Mouse (Mus musculus) heart, adult 18-20 months (tissue): ENCODE data around the gene Cox16. TPM values are rescaled to one million over a fixed set of nuclear protein-coding genes. Genes with fewer than 3 reads are reported as not detected.
"Not testable (repeated sequence)": the region's sequence is repeated elsewhere in the genome, so short reads cannot be mapped to it uniquely, and the experiment has no call there.

Experiments used
- DNase-seq, 2 experiments: peaks; one replicate each; pipeline ENCODE4 v3.0.0; 2021 to 2022; ENCODE audit warnings: mixed read lengths in 1 of 2
- long read RNA-seq, 2 experiments: library from polyadenylated mRNA; stranded (forward); transcript quantifications; one replicate each; pipeline ENCODE4 v2.0.0; 2021
- total RNA-seq, 2 experiments: library from RNA; stranded (reverse); gene quantifications; 2 replicates each; pipeline ENCODE4 v1.2.3; 2021

The Cox16 gene
- total RNA-seq: 10 to 100 TPM; 66.9 to 72.3 TPM
- long read RNA-seq, experiment 1, transcript Cox16-206 (4 exons, 431 nt): minor isoform, 12 of 58 reads
- long read RNA-seq, experiment 1, transcript Cox16-201 (4 exons, 2,007 nt): minor isoform, 20 of 58 reads
- long read RNA-seq, experiment 1, transcript Cox16-202 (4 exons, 668 nt): major isoform, 21 of 58 reads
- long read RNA-seq, experiment 1, partial matches to known transcripts: 0 of 58 reads
- long read RNA-seq, experiment 1, other reads (novel, unspliced or antisense): 0 of 58 reads
- long read RNA-seq, experiment 2, transcript Cox16-206 (4 exons, 431 nt): minor isoform, 7 of 42 reads
- long read RNA-seq, experiment 2, transcript Cox16-201 (4 exons, 2,007 nt): minor isoform, 6 of 42 reads
- long read RNA-seq, experiment 2, transcript Cox16-202 (4 exons, 668 nt): major isoform, 25 of 42 reads
- long read RNA-seq, experiment 2, partial matches to known transcripts: 0 of 42 reads
- long read RNA-seq, experiment 2, other reads (novel, unspliced or antisense): 2 of 42 reads

- peak; percentile 93 to 94 for DNase-seq
Observed at GRCm38 (mm10) chr12:81484727-81485191, at the start of gene Cox16. Cox16 (minus strand) TSS chr12:81485127.

GRCm38 (mm10) chr12:81533029-81533419 lies 48.1 kb upstream of the Cox16 start:
- DNase-seq: no peak

DNA sequence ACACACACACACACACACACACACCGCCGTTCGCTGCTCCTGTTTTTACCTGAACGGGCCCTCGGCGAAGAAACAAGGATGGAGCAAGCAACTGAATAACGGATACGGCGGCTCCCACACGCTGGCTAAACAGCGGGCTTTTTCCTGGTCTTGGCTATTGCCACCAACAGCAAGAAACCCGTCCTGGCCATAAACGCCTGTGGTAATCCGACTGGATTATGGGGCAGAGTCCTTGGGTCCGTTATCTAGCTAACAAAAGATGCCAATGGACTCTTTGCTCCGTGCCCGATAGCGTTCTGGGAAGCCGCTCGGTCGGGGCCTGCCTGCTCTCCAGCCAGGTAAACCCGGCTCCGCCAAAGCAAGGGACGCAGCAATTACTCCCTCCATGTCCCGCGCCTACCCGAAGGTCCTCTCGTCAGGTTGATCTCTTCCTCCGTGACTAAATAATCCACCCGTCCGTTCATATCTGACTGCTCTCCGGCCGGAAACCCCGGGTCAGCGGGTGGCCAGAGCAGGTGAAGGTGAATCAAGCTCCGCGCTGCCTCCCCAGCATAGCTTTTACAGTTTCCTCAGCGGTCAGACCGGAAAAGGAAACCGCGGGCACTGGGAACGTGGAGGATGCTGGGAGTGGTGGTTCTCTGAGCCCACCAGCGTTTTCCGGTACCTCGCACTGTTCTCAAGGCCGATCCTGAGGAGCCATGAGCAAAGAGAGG lies 47.5 kb upstream of the Cox16 start, which contains the start of the genes Gm20498 and Synj2bp:
TSS of gene Gm20498 (minus strand) at position 590 of the 713 bp plus-strand sequence.
TSS of gene Synj2bp (minus strand) at position 596 of the 713 bp plus-strand sequence.
- peak; percentile 88 to 89 for DNase-seq

DNA sequence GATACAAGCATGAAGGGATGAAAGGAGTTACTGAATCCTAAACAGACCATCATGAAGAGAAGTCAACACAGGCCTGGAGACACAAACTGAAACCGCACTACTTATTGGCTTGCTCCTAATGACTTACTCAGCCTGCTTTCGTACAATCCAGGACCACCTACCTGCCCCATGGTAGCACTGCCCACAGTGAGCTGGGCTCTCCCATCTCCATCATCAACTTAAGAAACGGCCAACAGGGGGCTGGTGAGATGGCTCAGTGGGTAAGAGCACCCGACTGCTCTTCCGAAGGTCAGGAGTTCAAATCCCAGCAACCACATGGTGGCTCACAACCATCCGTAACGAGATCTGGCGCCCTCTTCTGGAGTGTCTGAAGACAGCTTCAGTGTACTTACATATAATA lies 45.7 kb upstream of the Cox16 start:
- DNase-seq: not testable (repeated sequence)

GRCm38 (mm10) chr12:81496906-81497305 lies 12.0 kb upstream of the Cox16 start:
- DNase-seq: not testable (repeated sequence)

DNA sequence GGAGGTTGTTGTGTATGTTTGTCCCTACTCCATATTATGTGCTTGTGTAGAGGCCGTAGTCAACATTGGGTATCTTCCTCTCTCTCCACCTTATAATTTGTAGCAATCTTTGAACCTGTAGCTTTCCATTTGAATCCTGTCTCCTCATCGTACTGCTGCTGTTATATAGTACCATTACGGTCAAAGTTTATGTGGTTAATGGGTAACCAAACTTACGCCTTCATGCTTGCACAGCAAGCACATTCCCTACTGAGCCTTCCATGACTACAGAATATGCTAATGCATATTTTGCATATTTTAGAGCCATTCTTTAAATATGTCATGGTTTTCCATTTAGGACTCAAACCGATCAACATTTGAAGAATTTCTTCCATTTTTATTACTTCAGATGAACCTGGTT lies 5.6 kb upstream of the Cox16 start:
- DNase-seq: no peak

GRCm38 (mm10) chr12:81485311-81485710 lies 384 bp upstream of the Cox16 start:
- DNase-seq: no peak

DNA sequence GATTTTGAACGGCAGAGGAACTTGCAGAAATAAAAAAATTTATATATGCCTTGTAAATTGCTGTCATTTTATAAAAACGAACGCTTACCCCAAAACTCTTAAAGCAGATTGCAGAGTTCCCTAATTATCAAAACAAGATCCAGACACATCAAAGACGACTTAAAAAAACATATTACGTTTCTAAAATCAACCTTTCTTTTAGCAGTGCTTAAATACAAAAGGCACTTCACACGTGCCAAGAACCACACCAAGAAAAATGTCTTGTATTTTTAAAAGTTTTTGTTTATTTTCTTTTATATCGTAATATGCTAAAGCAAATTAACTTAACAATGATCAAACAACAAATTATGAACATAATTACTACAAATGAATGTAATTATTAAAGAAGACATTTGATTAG lies 715 bp downstream of the Cox16 start:
- no peak for DNase-seq

- peak in 1 of 2 experiments; percentile 3 for DNase-seq
Observed at GRCm38 (mm10) chr12:81483656-81484055, 1.3 kb downstream of the Cox16 start.

GRCm38 (mm10) chr12:81459051-81459450 lies 25.9 kb downstream of the Cox16 start:
- not testable (repeated sequence) for DNase-seq

GRCm38 (mm10) chr12:81438985-81439384 lies 45.9 kb downstream of the Cox16 start:
- not testable (repeated sequence) for DNase-seq

DNA sequence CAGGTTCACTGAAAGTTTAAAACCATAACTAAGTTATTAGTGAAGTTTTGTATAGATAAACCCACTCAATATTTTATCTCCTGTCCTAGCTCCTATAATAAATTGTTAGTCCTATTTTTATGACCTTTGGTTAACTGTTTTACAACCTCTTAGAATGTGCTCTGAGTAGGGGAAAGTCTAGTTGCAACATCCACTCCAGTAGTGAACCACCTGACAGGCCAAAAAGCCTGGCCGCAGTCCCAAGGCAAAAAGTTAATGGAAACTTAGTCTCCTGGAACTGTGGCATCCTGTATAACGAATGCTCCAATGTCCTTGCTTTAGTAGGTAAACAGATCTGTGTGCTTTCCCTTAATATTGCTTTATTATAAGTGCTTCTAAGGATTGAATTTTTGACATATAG lies 50.1 kb downstream of the Cox16 start:
- not testable (repeated sequence) for DNase-seq

- no peak for DNase-seq
Observed at GRCm38 (mm10) chr12:81421846-81422245, 63.1 kb downstream of the Cox16 start, which contains the start of gene Adam4. Adam4 (minus strand) TSS chr12:81421946.

DNA sequence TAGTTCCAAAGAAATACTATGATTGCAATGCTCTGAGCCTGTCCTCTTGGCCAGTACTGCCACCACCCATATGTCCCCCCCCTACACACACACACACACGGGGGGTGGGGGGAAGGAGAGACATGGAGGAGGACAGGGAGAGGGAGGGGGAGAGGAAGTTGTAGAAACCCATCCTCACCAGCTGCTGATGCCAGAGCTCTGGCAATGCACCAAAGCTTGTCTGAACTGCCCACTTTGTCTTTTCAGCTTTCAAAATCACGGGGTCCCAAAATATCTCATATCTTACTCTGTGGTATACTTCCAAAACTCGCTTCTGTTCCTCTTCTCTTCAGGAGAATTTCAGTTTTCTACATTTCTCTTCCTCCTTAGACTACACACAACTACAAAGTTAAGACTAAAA lies 71.7 kb downstream of the Cox16 start:
- DNase-seq: no peak

DNA sequence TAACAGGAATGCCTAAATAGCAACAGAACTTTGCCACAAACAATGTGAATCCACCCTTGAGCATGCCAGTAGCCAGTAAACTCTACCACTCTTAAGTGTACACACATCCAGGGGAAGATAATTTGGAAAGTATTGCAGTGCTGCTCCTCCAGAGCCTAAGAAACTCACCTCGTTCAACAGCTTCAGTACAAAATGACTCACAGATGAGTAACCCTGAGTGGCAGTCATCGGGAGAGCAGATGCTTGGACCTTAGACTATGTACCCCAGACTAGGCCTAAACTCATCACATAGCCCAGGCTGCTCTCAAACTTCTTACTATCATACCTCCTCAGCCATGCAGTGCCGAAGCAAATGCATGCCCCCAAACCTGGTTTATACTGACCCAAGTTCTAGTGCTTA lies 76.0 kb downstream of the Cox16 start:
- no peak for DNase-seq

DNA sequence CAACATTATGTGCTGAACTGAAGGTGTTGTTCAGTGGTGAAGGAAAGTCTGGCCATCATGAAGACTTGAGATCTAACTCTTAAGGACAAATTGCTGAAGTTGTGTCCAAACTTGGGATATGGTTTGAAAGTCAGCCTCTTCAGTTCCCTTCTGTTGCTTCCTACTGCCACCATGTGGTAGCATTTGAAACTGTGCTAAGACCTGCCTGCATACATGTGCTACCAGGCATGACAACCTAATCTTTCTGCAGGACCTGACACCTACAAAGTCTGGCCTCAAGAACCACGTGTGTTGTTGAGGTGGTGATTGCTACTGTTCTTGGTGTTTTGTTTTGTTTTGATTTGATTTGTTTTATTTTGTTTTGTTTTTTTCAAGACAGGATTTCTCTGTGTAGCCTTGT lies 82.7 kb downstream of the Cox16 start:
- DNase-seq: peak; percentile 23 to 68

DNA sequence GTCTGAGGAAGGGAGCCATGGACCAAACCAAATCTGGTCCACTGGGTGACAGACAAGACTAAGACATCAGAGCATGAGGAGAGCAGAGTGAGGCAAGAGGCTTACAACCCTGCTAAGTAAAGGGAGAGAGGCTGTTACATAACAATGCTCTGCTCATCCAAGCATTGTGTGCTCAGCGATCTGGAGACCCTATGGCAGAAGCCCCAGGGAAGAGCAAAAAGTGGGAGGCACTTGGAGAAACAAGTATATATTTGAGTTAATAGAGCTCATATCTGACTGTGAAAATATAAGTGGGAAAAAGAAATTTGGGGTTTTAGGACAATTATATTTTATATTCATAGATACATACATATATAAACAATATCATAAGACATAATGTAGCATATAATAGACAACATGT lies 105.6 kb downstream of the Cox16 start, which contains the start of gene Gm4787:
TSS of gene Gm4787 (minus strand) at position 101 of the 400 bp plus-strand sequence.
- not testable (repeated sequence) for DNase-seq

DNA sequence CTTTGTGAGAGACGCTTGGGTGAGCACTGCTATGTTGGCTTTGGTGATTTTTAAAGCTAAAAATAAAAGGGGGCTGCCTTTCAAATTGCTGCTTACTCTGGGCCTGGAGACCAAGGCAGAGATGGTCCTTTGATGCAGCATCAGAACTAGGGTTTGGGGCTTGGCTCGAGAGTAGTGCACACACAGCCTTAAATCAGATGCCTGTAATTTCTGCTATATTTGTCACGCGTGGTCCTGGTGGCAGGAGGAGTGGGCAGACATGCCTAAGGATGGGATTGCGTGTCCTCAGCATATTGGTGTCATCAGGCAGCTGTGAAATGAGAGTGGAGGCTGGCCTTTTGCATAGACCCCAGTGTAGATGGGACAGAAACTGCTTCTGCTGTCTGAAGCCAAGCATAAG lies 151.1 kb downstream of the Cox16 start:
- no peak for DNase-seq

DNA sequence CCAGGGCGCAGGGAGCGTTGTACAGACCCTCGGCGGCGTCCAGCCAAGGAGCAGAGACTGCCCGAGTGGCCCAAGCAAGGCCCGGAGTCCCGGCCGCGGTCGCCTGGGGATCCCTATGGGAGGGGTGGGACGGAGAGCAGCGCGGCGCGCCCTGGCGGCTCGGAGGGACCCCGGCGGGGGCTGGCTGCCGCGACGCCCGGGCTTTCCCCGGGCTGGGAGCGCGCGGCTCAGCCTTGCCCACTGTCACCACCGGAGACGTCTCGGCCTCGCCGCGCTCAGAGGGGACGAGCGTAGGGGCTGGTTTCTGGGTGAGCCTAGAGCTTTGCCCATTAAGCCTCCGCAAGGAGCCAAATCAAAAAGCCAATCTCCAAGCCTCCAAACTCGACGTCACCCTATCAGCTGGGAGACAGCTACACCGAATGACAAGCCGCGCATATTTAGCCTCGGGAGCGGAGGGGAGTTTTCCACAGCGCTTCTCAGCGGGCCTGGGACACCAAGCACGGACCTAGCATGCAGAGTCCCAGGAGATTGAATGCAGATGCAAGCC lies 152.0 kb downstream of the Cox16 start, which contains the start of gene Slc8a3:
TSS of gene Slc8a3 (minus strand) at position 306 of the 547 bp plus-strand sequence.
- peak; percentile 2 to 5 for DNase-seq

GRCm38 (mm10) chr12:81331937-81332874 lies 152.7 kb downstream of the Cox16 start:
- peak in 1 of 2 experiments; percentile 4 for DNase-seq

GRCm38 (mm10) chr12:81331046-81331638 lies 153.8 kb downstream of the Cox16 start:
- no peak for DNase-seq
